Mouse (Mus musculus) retina, postnatal 7 days (tissue): ENCODE results near the gene Arhgef7.

ENCODE experiments used
- DNase-seq: peaks from one replicate; pipeline ENCODE4 v3.0.0-alpha.2; 2012; ENCODE audit warnings: low read depth, low spot score

The Arhgef7 gene

GRCm38 (mm10) chr8:11762821-11763220, 35.3 kb downstream of the Arhgef7 start:
- DNase-seq: no peak

- no peak for DNase-seq
Observed at GRCm38 (mm10) chr8:11767213-11767840, 39.8 kb downstream of the Arhgef7 start.

GRCm38 (mm10) chr8:11770001-11770400, 42.5 kb downstream of the Arhgef7 start:
- no peak for DNase-seq

GRCm38 (mm10) chr8:11770521-11771080, 43.1 kb downstream of the Arhgef7 start:
- DNase-seq: no peak

- no peak for DNase-seq
Observed at GRCm38 (mm10) chr8:11771608-11772007, 44.1 kb downstream of the Arhgef7 start.

GRCm38 (mm10) chr8:11774195-11775076, 46.9 kb downstream of the Arhgef7 start:
- DNase-seq: no peak

GRCm38 (mm10) chr8:11775889-11776288, 48.4 kb downstream of the Arhgef7 start:
- no peak for DNase-seq

GRCm38 (mm10) chr8:11776451-11777180, 49.1 kb downstream of the Arhgef7 start:
- no peak for DNase-seq

GRCm38 (mm10) chr8:11777201-11777600, 49.7 kb downstream of the Arhgef7 start:
- no peak for DNase-seq

GRCm38 (mm10) chr8:11778646-11779433, 51.3 kb downstream of the Arhgef7 start:
- DNase-seq: no peak

GRCm38 (mm10) chr8:11779844-11780634, 52.5 kb downstream of the Arhgef7 start:
- no peak for DNase-seq

GRCm38 (mm10) chr8:11780641-11781040, 53.1 kb downstream of the Arhgef7 start:
- DNase-seq: no peak

GRCm38 (mm10) chr8:11782607-11783006, 55.1 kb downstream of the Arhgef7 start:
- DNase-seq: no peak

GRCm38 (mm10) chr8:11783861-11784594, 56.5 kb downstream of the Arhgef7 start:
- DNase-seq: no peak

GRCm38 (mm10) chr8:11785121-11785520, 57.6 kb downstream of the Arhgef7 start:
- DNase-seq: no peak

- no peak for DNase-seq
Observed at GRCm38 (mm10) chr8:11785539-11786046, 58.1 kb downstream of the Arhgef7 start.

- DNase-seq: peak; percentile 29
Observed at GRCm38 (mm10) chr8:11788252-11788651, 60.7 kb downstream of the Arhgef7 start.

GRCm38 (mm10) chr8:11789168-11789567, 61.6 kb downstream of the Arhgef7 start:
- no peak for DNase-seq

GRCm38 (mm10) chr8:11794956-11795355, 67.4 kb downstream of the Arhgef7 start:
- no peak for DNase-seq
